Mouse (Mus musculus) lung, postnatal 36 days (tissue): Measurements from ENCODE around the gene Dcun1d5.
A peak's percentile ranks its signal among the peaks of the same experiment; 100 is the strongest.
"Not testable (repeated sequence)": the region's sequence is repeated elsewhere in the genome, so short reads cannot be mapped to it uniquely, and the experiment has no call there.

Experiments used
- DNase-seq: peaks from one replicate; pipeline ENCODE4 v3.0.0; 2022; ENCODE audit warnings: mixed read lengths

Dcun1d5 gene

DNA sequence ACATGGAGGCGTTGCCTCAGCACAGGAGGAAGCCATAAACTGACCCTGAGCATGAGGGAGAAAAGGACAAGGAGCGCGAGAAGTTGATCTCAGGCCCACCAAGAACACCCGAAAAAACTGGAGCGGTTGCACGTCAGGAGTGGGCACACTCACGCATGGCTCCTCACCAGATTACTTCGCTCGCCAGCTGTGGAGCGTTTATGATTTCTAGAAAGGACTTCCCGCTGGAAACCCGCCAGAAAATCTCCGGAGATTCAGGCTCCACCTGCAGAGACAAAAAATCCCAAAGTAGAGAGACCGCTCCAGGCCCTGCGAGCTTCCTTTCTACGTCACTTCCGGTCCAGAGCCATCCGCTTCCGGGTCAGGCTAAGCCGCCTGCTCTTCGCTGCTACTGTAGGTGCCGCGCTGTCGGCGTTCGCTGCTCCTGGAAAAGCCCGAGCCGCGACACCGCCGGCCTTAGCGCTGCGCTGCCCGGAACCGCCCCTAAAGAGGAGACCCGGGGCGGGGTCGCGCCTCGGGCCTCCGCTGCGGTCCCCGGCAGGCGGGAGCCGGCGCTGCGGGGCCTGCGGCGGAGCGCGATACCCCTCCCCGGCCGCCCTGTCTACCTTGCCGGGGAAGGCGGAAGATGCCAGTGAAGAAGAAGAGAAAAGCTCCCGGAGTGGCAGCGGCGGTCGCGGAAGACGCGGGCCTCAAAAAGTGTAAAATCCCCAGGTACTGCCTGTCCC is at the start of gene Dcun1d5, which contains the start of gene Dync2h1:
Dcun1d5 (plus strand) TSS at position 349 of the 725 bp plus-strand sequence.
Dync2h1 (minus strand) TSS at position 275 of the 725 bp plus-strand sequence.
- DNase-seq, result peak; percentile 96

DNA sequence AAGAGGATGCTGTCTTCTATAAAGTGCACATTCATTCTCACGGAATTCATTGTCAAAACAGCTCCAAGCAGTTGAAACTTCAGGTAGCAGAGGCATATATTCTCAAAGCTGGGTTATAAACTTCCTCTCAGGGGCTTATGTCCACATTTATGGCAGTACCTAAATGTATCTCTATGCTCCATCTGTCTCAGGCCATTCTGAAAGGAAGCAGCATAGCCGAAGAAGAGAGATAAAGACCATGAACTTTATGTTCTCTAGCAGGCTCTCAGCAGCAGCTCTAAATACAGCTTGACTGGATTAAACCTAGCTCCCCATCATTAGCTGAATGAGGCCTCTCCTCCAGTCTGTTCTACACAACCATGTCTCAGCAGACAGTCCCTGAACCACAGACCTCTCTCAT is 29.9 kb upstream of the Dcun1d5 start:
- DNase-seq, result no peak

DNA sequence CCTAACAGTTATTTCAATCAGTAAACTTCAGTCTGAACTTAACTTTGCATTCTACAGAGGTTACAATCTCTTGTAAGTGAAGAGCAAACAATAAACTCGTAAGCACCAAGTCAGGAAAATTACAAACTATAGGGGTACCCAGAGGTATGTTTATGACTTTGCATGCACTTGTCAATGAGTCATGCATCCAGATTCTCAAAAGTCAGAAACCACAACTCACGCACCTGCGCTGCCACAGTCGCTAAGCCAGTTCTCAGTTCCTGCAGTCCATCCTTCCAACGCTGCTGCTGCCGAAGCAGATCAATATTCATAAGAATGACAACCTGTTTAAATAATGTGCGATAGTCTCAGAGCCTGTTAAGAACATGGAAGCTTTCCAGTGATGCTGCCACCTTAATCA is 25.7 kb upstream of the Dcun1d5 start:
- no peak for DNase-seq

GRCm38 (mm10) chr9:7159718-7160117 is 24.6 kb upstream of the Dcun1d5 start:
- DNase-seq, result no peak

- no peak for DNase-seq
Observed at GRCm38 (mm10) chr9:7160688-7161087, 23.6 kb upstream of the Dcun1d5 start.

GRCm38 (mm10) chr9:7167339-7167998 is 16.9 kb upstream of the Dcun1d5 start:
- DNase-seq, result no peak

DNA sequence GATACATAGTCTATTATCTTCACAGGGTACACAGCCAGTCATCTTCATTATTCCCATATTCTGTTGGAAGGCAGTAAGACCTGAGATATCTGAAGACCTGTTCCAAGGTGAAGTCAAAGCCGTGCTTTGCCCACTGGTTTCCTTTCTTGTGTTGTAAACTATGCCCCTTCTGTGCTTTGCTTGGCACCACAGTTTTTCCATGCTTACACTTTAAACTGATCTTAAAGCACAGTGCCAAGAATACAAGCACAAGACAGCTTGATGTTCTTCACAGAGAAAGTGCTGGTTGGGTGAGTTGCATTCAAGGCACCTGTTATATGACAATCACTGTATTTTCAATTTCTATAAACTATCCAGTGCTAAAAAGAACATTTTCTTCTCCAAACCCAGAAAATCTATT is 10.6 kb upstream of the Dcun1d5 start:
- DNase-seq, result no peak

GRCm38 (mm10) chr9:7176618-7177610 is 7.4 kb upstream of the Dcun1d5 start:
- DNase-seq, result peak; percentile 91

GRCm38 (mm10) chr9:7184897-7185291 is 574 bp downstream of the Dcun1d5 start:
- peak; percentile 11 for DNase-seq

DNA sequence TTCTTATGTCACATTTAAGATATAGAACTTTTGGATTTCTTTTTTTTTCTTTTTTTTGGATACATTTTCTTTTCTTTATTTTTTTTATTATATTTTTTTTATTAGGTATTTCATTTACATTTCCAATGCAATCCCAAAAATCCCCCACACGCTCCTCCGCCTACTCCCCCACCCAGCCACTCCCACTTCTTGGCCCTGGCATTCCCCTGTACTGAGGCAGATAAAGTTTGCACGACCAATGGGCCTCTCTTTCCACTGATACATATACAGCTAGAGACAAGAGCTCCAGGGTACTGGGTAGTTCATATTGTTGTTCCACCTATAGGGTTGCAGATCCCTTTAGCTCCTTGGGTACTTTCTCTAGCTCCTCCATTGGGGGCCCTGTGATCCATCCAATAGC is 6.4 kb downstream of the Dcun1d5 start:
- DNase-seq, result not testable (repeated sequence)

DNA sequence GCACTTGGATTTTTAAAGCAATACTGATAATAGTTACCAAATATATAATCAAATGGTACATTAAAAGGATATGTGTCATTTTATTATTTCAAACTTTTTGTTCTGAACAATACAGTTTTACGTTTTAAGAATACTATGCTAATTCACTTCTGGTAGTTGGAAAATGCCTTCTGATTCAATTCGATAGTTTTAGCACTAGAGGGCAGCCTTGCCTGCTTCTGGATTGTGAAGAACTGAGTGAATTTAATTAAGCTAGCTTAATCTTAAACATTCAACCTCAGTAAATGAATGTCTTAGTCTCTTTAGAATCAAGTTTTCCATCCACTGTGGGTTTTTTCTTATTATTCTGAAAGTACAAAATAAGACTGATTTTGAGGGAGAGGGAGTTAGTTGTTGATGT is 31.9 kb downstream of the Dcun1d5 start:
- peak; percentile 44 for DNase-seq

DNA sequence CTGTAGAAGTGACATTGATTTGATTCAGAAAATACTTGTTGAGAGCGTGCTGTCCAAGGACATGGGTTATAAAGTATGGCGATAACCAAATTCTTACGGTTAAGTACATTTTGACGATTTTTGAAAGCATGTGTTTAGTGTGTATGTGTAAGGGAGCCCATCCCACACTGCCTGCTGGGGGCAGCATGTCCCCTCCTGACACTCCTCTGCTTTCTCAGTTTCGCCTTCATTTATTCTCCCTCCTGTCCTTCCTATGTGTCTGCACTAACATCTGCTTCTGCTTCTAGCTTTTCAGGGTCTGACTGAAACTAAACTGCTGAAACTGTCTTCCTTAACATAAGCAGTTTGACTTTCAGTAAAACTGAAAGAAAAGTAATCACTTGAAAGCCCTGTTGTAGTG is 36.7 kb downstream of the Dcun1d5 start:
- DNase-seq, result peak; percentile 15

DNA sequence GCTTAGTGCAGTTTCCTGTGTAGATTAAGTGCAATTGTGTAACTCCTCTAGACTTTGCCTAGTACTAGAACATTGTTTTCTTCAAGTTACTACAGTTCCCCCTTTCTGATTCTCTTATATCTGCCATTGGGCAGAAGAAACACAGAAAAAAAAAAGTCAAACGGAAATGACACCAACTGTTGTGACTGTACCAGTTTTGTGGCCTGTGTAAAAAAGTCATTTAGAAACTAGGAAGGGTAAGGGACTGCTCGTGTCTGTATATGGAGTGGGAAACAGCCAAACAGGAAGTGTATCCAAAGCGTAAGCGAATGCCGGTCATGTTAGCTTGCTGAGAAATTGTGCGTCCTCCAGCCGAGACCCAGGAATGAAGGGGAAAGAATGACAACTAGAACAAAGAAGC is 37.1 kb downstream of the Dcun1d5 start:
- DNase-seq, result peak; percentile 14

DNA sequence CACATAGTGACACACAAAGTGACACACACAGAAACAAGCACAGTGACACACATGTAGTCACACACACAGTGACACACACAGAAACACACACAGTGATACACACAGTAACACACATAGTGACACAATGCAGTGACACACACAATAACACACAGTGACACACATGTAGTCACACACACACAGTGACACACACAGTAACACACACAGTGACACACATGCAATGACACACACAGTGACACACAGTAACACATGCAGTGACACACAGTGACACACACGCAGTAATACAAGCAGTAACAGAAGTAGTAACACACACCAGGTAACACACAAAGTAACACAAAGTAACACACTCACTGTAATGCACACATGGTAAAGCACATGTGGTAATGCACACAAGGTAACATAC is 54.3 kb downstream of the Dcun1d5 start:
- DNase-seq, result no peak

DNA sequence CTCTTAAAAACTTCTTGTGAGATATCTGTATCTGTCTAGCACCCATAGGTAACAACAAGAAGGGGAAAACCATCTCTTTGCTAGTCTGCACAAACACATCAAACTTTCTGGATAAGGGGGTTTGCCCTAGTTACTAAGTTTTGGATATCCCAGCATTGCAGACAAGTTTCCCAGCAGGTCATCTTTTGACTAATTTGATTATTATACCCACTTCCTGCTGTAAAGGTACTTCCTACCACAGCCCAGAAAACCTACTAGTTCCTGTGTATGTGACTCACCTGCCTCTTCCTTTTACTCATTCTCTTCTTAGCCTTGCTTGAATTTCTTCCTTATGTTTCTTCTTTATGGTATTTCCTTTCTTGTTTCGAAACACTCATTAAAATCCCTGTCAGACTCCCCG is 55.6 kb downstream of the Dcun1d5 start:
- DNase-seq, result no peak

DNA sequence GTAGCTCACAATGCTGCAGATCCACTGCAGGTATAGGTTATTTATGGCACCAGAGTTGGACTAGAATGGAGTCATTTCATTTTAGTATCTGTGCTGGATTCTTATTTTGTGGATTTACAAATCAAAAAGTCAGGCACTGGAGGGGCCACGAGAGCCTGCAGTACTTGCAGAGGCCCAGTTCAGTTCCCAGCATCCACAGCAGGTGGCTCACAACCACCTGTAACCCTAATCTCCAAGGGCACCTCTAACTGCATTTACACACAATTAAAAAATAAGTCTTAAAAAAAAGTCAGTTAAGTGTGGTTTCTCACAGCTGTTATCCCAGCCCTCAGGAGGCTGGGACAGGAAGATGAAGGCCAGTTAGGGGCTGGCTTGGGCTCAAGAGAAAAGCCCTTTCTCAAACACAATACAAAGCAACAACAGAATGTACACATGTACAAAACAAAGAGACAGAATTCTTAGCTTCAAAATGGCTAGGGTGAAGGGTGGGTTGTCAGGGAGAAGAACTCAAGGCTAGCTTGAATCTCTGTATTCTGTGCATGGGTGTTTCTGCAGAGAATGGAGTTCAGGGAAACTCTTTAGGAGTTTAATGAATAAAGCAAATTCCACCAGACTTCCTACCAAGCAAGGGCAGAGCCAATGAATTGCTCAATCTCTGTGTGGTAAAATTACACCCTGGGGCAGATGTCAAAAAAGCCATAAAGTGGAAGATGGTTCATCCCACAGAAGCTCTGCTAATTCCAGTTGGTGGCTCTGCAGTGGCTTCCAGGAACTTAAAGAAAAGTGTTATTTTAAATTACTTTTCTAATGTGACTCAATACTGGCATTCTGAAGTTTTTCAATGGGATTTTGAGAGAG is 68.7 kb downstream of the Dcun1d5 start:
- peak; percentile 26 for DNase-seq
